Mouse (Mus musculus) myocyte (in vitro differentiated cells): ENCODE measurements at regions not wholly inside any gene's neighbourhood (a gene's known extent, or its start where the extent isn't known, plus 50 kb on each side); places are given as distances from the start of the nearest gene placed in this dataset.

Experiments used
- H3K27me3 ChIP-seq: one replicate; pipeline ENCODE4 v1.6.1; 2011; ENCODE audit not compliant: control insufficient read depth, insufficient read depth, insufficient read length
- H3K36me3 ChIP-seq: one replicate; pipeline ENCODE4 v1.6.1; 2011; ENCODE audit not compliant: control insufficient read depth, insufficient read depth
- H3K4me2 ChIP-seq: one replicate; pipeline ENCODE4 v1.6.1; 2011; ENCODE audit warnings: low read depth, control low read depth
- H3K4me3 ChIP-seq: one replicate; pipeline ENCODE4 v1.5.1; 2011; ENCODE audit warnings: mild to moderate bottlenecking, control low read depth, moderate library complexity
- H3K79me2 ChIP-seq: one replicate; pipeline ENCODE4 v1.6.1; 2011; ENCODE audit not compliant: control insufficient read depth, insufficient read depth
- H3ac ChIP-seq: one replicate; pipeline ENCODE4 v1.6.1; 2011; ENCODE audit not compliant: control insufficient read depth, insufficient read length
- CEBPB ChIP-seq: IDR thresholded peaks from 2 replicates; pipeline ENCODE4 v1.6.1; 2011; ENCODE audit warnings: mild to moderate bottlenecking, moderate library complexity; ENCODE audit not compliant: poor library complexity, insufficient read depth, severe bottlenecking
- E2F4 ChIP-seq: IDR thresholded peaks from one replicate; pipeline ENCODE4 v1.6.1; 2011; ENCODE audit warnings: mild to moderate bottlenecking, control low read depth, moderate library complexity; ENCODE audit not compliant: insufficient read depth
- MAX ChIP-seq: IDR thresholded peaks from one replicate; pipeline ENCODE4 v1.6.1; 2011; ENCODE audit warnings: low read depth, mild to moderate bottlenecking, control low read depth
- MYOD1 ChIP-seq, 3 experiments: IDR thresholded peaks; one replicate each; pipeline ENCODE4 v1.6.1; 2011; ENCODE audit warnings: control low read depth in 2 of 3, low read depth in 2 of 3, mild to moderate bottlenecking in 2 of 3, moderate library complexity in 1 of 3; ENCODE audit not compliant: insufficient read length in 2 of 3, control insufficient read depth in 1 of 3
- MYOG ChIP-seq, 3 experiments: IDR thresholded peaks; one replicate each; pipeline ENCODE4 v1.6.1; 2011; ENCODE audit warnings: control low read depth in 2 of 3, low read depth in 2 of 3, mild to moderate bottlenecking in 2 of 3; ENCODE audit not compliant: insufficient read length in 2 of 3, control insufficient read depth in 1 of 3, insufficient read depth in 1 of 3
- POLR2A ChIP-seq: IDR thresholded peaks from one replicate; pipeline ENCODE4 v1.6.1; 2011; ENCODE audit warnings: low read depth, mild to moderate bottlenecking, control low read depth, moderate library complexity; ENCODE audit not compliant: insufficient read length
- POLR2AphosphoS2 ChIP-seq: IDR thresholded peaks from one replicate; pipeline ENCODE4 v1.6.1; 2011; ENCODE audit warnings: low read depth, control low read depth; ENCODE audit not compliant: insufficient read length
- REST ChIP-seq: IDR thresholded peaks from one replicate; pipeline ENCODE4 v1.6.1; 2011; ENCODE audit warnings: mild to moderate bottlenecking, control low read depth, moderate library complexity; ENCODE audit not compliant: insufficient read depth, insufficient read length
- SRF ChIP-seq: IDR thresholded peaks from one replicate; pipeline ENCODE4 v1.6.1; 2011; ENCODE audit warnings: low read depth; ENCODE audit not compliant: control insufficient read depth, insufficient read length
- TCF12 ChIP-seq: IDR thresholded peaks from one replicate; pipeline ENCODE4 v1.6.1; 2011; ENCODE audit warnings: mild to moderate bottlenecking, control low read depth; ENCODE audit not compliant: poor library complexity, insufficient read depth, severe bottlenecking
- TCF3 ChIP-seq: IDR thresholded peaks from one replicate; pipeline ENCODE4 v1.6.1; 2011; ENCODE audit warnings: low read depth, control low read depth; ENCODE audit not compliant: insufficient read length
- USF1 ChIP-seq: IDR thresholded peaks from one replicate; pipeline ENCODE4 v1.6.1; 2011; ENCODE audit warnings: low read depth, mild to moderate bottlenecking, control low read depth, moderate library complexity

- no peaks in the 10 kb centered on the region for H3K36me3 ChIP-seq
- no peak overlapping the region for H3ac ChIP-seq
- H3K27me3 ChIP-seq, result no peaks in the 10 kb centered on the region
- TF ChIP-seq USF1, result no peak
- TF ChIP-seq MYOD1 (IDR thresholded peaks at IDR 0.05; ENCODE audit: control insufficient read depth in 1 of 3, insufficient read length in 2 of 3, low read depth in 2 of 3), result peak in 2 of 3 experiments; percentile 12 to 28
- no peak overlapping the region for H3K4me3 ChIP-seq
- no peak overlapping the region for H3K4me2 ChIP-seq
- H3K79me2 ChIP-seq, result no peaks in the 10 kb centered on the region
These were observed 239.4 kb upstream of the Nmur2 start for GRCm38 (mm10) chr11:56280216-56280615.

- Histone ChIP-seq H3K4me2 (no peak overlapping the region), H3K4me3 (no peak overlapping the region), H3K27me3 (no peaks in the 10 kb centered on the region), H3K79me2 (no peaks in the 10 kb centered on the region), H3ac (no peak overlapping the region), H3K36me3 (no peaks in the 10 kb centered on the region)
- TF ChIP-seq CEBPB, result no peak
- no peak for TF ChIP-seq USF1
- TF ChIP-seq MAX, result no peak
- no peak for TF ChIP-seq TCF3
- TF ChIP-seq E2F4, result no peak
- TF ChIP-seq MYOD1 (IDR thresholded peaks at IDR 0.05; ENCODE audit: control insufficient read depth in 1 of 3, insufficient read length in 2 of 3, low read depth in 2 of 3), result no peak
- TF ChIP-seq POLR2A, result no peak
- no peak for TF ChIP-seq TCF12
- no peak for TF ChIP-seq REST
- TF ChIP-seq MYOG (IDR thresholded peaks at IDR 0.05; ENCODE audit: control insufficient read depth in 1 of 3, insufficient read depth in 1 of 3, insufficient read length in 2 of 3, low read depth in 2 of 3), result no peak
- TF ChIP-seq SRF, result no peak
- TF ChIP-seq POLR2AphosphoS2, result no peak
These were observed 229.2 kb upstream of the Nmur2 start for GRCm38 (mm10) chr11:56269915-56270493.

GRCm38 (mm10) chr11:56262726-56263125 is 221.9 kb upstream of the Nmur2 start:
- Histone ChIP-seq H3K4me2 (no peak overlapping the region), H3K36me3 (no peaks in the 10 kb centered on the region), H3ac (no peak overlapping the region), H3K4me3 (no peak overlapping the region), H3K79me2 (no peaks in the 10 kb centered on the region), H3K27me3 (no peaks in the 10 kb centered on the region)
- TF ChIP-seq SRF (no peak), USF1 (no peak), CEBPB (no peak), POLR2AphosphoS2 (no peak), TCF3 (no peak), REST (no peak), MYOD1 (IDR thresholded peaks at IDR 0.05; ENCODE audit: control insufficient read depth in 1 of 3, insufficient read length in 2 of 3, low read depth in 2 of 3) (no peak), POLR2A (no peak), E2F4 (no peak), MAX (no peak), MYOG (IDR thresholded peaks at IDR 0.05; ENCODE audit: control insufficient read depth in 1 of 3, insufficient read depth in 1 of 3, insufficient read length in 2 of 3, low read depth in 2 of 3) (no peak), TCF12 (no peak)

- Histone ChIP-seq H3K27me3 (no peaks in the 10 kb centered on the region), H3K36me3 (no peaks in the 10 kb centered on the region), H3K79me2 (no peaks in the 10 kb centered on the region), H3ac (no peak overlapping the region), H3K4me3 (no peak overlapping the region), H3K4me2 (no peak overlapping the region)
- TF ChIP-seq SRF, result no peak
- TF ChIP-seq POLR2AphosphoS2, result no peak
- TF ChIP-seq TCF3, result no peak
- no peak for TF ChIP-seq REST
- TF ChIP-seq MYOD1 (IDR thresholded peaks at IDR 0.05; ENCODE audit: control insufficient read depth in 1 of 3, insufficient read length in 2 of 3, low read depth in 2 of 3), result no peak
These were observed 215.5 kb upstream of the Nmur2 start for GRCm38 (mm10) chr11:56256356-56256755.

- TF ChIP-seq REST (no peak), MYOD1 (IDR thresholded peaks at IDR 0.05; ENCODE audit: control insufficient read depth in 1 of 3, insufficient read length in 2 of 3, low read depth in 2 of 3) (no peak), TCF3 (no peak), POLR2AphosphoS2 (no peak), CEBPB (no peak), SRF (no peak), MYOG (IDR thresholded peaks at IDR 0.05; ENCODE audit: control insufficient read depth in 1 of 3, insufficient read depth in 1 of 3, insufficient read length in 2 of 3, low read depth in 2 of 3) (no peak), MAX (no peak), POLR2A (no peak), TCF12 (no peak), USF1 (no peak), E2F4 (no peak)
- H3K27me3 ChIP-seq, result no peaks in the 10 kb centered on the region
- no peaks in the 10 kb centered on the region for H3K36me3 ChIP-seq
- H3K79me2 ChIP-seq, result no peaks in the 10 kb centered on the region
- H3K4me3 ChIP-seq, result no peak overlapping the region
- H3K4me2 ChIP-seq, result no peak overlapping the region
- no peak overlapping the region for H3ac ChIP-seq
These were observed 213.6 kb upstream of the Nmur2 start for GRCm38 (mm10) chr11:56254437-56254836.
